Mouse (Mus musculus): ENCODE measurements around the gene Srr. TPM values are rescaled to one million over a fixed set of nuclear protein-coding genes. Genes with fewer than 3 reads are reported as not detected.
A peak's percentile ranks its signal among the peaks of the same experiment; 100 is the strongest.

Gene Srr
- polyA plus RNA-seq, 1 experiment = 53.3 TPM

- peak overlapping the region; percentile 87 for H3K4me3 ChIP-seq (ENCODE audit: control insufficient read depth, low read depth, low read length)
- no peaks in the 10 kb centered on the region for H3K27me3 ChIP-seq (ENCODE audit: control insufficient read depth, insufficient read depth, low read length)
- no peaks in the 10 kb centered on the region for H3K36me3 ChIP-seq (ENCODE audit: control insufficient read depth, insufficient read depth, low read length)
- H3K4me1 ChIP-seq (ENCODE audit: control insufficient read depth, insufficient read depth, low read length) = peaks cover 6% of the 10 kb centered on the region
- peak overlapping the region; percentile 69 for H3K27ac ChIP-seq (ENCODE audit: control insufficient read depth, insufficient read depth, low read depth, low read length)
- no peak for TF ChIP-seq POLR2A (IDR thresholded peaks at IDR 0.05; ENCODE audit: control insufficient read depth, low read depth, low read length)
- no peak for TF ChIP-seq CTCF (IDR thresholded peaks at IDR 0.05; ENCODE audit: control insufficient read depth, insufficient read depth, insufficient replicate concordance, low read depth, low read length)
These were observed 29.5 kb downstream of the Srr start for GRCm38 (mm10) chr11:74895980-74896900.

DNA sequence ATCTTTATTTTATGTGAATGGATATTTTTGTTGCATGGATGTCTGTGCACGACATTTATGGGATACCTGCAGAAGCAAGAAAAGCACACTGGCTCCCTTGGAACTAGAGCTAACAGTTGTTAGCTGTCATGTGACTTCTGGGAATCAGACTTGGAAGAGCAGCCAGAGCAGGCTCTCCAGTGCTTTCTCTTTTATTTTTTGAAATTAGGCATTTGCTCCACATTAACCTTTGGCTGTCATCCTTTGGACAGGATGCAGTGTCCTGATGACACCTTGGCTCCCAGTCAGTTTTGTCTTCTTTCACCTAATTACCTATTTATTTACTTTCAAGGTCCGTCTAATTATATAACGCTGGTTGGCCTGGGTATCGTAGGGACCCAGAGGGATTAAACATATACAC is 31.1 kb downstream of the Srr start:
- no peak overlapping the region for H3K27ac ChIP-seq (ENCODE audit: control insufficient read depth, insufficient read depth, low read depth, low read length)
- TF ChIP-seq CTCF (IDR thresholded peaks at IDR 0.05; ENCODE audit: control insufficient read depth, insufficient read depth, insufficient replicate concordance, low read depth, low read length) (no peak), POLR2A (IDR thresholded peaks at IDR 0.05; ENCODE audit: control insufficient read depth, low read depth, low read length) (no peak)
- peaks cover 6% of the 10 kb centered on the region for H3K4me1 ChIP-seq (ENCODE audit: control insufficient read depth, insufficient read depth, low read length)

GRCm38 (mm10) chr11:74883098-74883497 is 42.6 kb downstream of the Srr start:
- H3K4me3 ChIP-seq (ENCODE audit: control insufficient read depth, low read depth, low read length) = no peak overlapping the region
- no peaks in the 10 kb centered on the region for H3K36me3 ChIP-seq (ENCODE audit: control insufficient read depth, insufficient read depth, low read length)
- no peaks in the 10 kb centered on the region for H3K27me3 ChIP-seq (ENCODE audit: control insufficient read depth, insufficient read depth, low read length)
- no peaks in the 10 kb centered on the region for H3K4me1 ChIP-seq (ENCODE audit: control insufficient read depth, insufficient read depth, low read length)
- TF ChIP-seq POLR2A (IDR thresholded peaks at IDR 0.05; ENCODE audit: control insufficient read depth, low read depth, low read length) (no peak), CTCF (IDR thresholded peaks at IDR 0.05; ENCODE audit: control insufficient read depth, insufficient read depth, insufficient replicate concordance, low read depth, low read length) (no peak)
- no peak overlapping the region for H3K27ac ChIP-seq (ENCODE audit: control insufficient read depth, insufficient read depth, low read depth, low read length)

More for the DNA sequence above, 31.1 kb downstream of the Srr start:
- H3K36me3 ChIP-seq (ENCODE audit: control insufficient read depth, insufficient read depth, low read length) = no peaks in the 10 kb centered on the region
- H3K27me3 ChIP-seq (ENCODE audit: control insufficient read depth, insufficient read depth, low read length) = no peaks in the 10 kb centered on the region
- no peak overlapping the region for H3K4me3 ChIP-seq (ENCODE audit: control insufficient read depth, low read depth, low read length)

- TF ChIP-seq POLR2A (IDR thresholded peaks at IDR 0.05; ENCODE audit: control insufficient read depth, low read depth, low read length) (no peak), CTCF (IDR thresholded peaks at IDR 0.05; ENCODE audit: control insufficient read depth, insufficient read depth, insufficient replicate concordance, low read depth, low read length) (no peak)
- Histone ChIP-seq H3K27ac (ENCODE audit: control insufficient read depth, insufficient read depth, low read depth, low read length) (no peak overlapping the region), H3K4me3 (ENCODE audit: control insufficient read depth, low read depth, low read length) (no peak overlapping the region), H3K36me3 (ENCODE audit: control insufficient read depth, insufficient read depth, low read length) (no peaks in the 10 kb centered on the region), H3K27me3 (ENCODE audit: control insufficient read depth, insufficient read depth, low read length) (no peaks in the 10 kb centered on the region), H3K4me1 (ENCODE audit: control insufficient read depth, insufficient read depth, low read length) (peaks cover under 1% of the 10 kb centered on the region)
These were observed 43.8 kb downstream of the Srr start for GRCm38 (mm10) chr11:74881979-74882378.

DNA sequence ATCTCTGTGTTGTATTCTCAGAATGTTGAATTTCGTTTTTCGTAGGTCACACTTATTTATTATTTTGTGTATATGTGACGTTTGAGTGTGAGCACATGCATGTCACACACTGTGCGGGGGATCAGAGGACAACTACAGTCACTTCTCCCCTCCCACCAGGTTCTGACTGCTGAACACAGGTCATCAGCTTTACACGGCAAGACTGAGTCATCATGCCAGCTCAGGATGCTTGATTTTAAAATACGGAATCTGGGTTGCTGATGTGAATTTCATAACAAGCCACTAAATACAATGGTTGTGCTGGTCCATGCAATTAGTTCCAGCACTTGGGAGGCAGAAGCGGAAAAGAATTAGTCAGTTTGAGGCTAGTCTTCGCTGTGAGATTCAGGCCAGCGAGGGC is 44.7 kb downstream of the Srr start:
- H3K27me3 ChIP-seq (ENCODE audit: control insufficient read depth, insufficient read depth, low read length) = no peaks in the 10 kb centered on the region
- H3K27ac ChIP-seq (ENCODE audit: control insufficient read depth, insufficient read depth, low read depth, low read length) = no peak overlapping the region

DNA sequence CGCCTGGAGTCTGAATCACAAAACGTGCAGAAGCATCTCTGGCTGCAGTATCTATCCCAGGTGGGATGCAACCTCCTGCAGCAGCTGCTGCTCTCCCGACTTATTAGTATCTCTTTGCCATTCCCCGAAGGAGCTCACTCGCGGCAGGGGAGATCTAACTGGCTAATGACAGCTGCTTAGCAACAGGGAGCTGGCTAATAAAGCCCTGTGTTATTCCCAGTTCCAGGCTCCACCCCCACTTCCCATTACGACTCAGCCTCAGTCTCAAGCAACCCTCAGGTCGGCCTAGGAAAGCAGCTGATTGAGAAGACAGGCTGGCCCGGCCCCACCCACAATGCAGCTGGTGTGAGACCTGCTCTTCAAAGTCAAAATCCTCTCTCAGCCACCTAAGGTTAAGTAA is 48.9 kb downstream of the Srr start:
- Histone ChIP-seq H3K36me3 (ENCODE audit: control insufficient read depth, insufficient read depth, low read length) (no peaks in the 10 kb centered on the region), H3K4me3 (ENCODE audit: control insufficient read depth, low read depth, low read length) (peak overlapping the region; percentile 37; the same call in 1 of the 2 replicates), H3K27ac (ENCODE audit: control insufficient read depth, insufficient read depth, low read depth, low read length) (no peak overlapping the region), H3K27me3 (ENCODE audit: control insufficient read depth, insufficient read depth, low read length) (no peaks in the 10 kb centered on the region), H3K4me1 (ENCODE audit: control insufficient read depth, insufficient read depth, low read length) (peaks cover 4% of the 10 kb centered on the region)
- TF ChIP-seq CTCF (IDR thresholded peaks at IDR 0.05; ENCODE audit: control insufficient read depth, insufficient read depth, insufficient replicate concordance, low read depth, low read length) = no peak
- TF ChIP-seq POLR2A (IDR thresholded peaks at IDR 0.05; ENCODE audit: control insufficient read depth, low read depth, low read length) = no peak

More for the DNA sequence above, 44.7 kb downstream of the Srr start:
- no peaks in the 10 kb centered on the region for H3K36me3 ChIP-seq (ENCODE audit: control insufficient read depth, insufficient read depth, low read length)
- H3K4me1 ChIP-seq (ENCODE audit: control insufficient read depth, insufficient read depth, low read length) = peaks cover 4% of the 10 kb centered on the region
- no peak overlapping the region for H3K4me3 ChIP-seq (ENCODE audit: control insufficient read depth, low read depth, low read length)
- TF ChIP-seq POLR2A (IDR thresholded peaks at IDR 0.05; ENCODE audit: control insufficient read depth, low read depth, low read length) = no peak

DNA sequence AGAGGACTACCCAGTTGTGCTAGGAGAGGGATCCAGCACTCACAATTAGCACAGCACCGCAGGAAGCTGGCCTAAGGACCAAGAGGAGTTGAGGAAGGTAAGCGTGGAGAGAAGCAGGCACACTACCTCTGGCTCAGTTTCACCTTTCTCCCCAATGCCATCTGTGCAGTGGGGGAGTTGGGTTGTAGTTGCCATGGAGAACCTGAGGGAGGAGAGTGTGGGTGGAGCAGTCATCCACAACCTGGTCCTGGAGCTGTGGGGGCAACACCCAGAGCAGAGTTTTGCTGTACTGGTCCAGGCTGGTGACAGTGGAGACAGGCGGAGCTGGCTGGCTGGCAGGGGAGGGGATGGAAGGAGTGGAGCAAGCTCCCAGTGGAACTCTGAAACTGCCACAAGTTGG is 51.1 kb downstream of the Srr start:
- Histone ChIP-seq H3K4me3 (ENCODE audit: control insufficient read depth, low read depth, low read length) (no peak overlapping the region), H3K36me3 (ENCODE audit: control insufficient read depth, insufficient read depth, low read length) (no peaks in the 10 kb centered on the region), H3K27me3 (ENCODE audit: control insufficient read depth, insufficient read depth, low read length) (no peaks in the 10 kb centered on the region), H3K27ac (ENCODE audit: control insufficient read depth, insufficient read depth, low read depth, low read length) (no peak overlapping the region), H3K4me1 (ENCODE audit: control insufficient read depth, insufficient read depth, low read length) (peaks cover 5% of the 10 kb centered on the region)
- no peak for TF ChIP-seq POLR2A (IDR thresholded peaks at IDR 0.05; ENCODE audit: control insufficient read depth, low read depth, low read length)
- TF ChIP-seq CTCF (IDR thresholded peaks at IDR 0.05; ENCODE audit: control insufficient read depth, insufficient read depth, insufficient replicate concordance, low read depth, low read length) = no peak
